ENCODE assay signal across 8 mouse cellular contexts in genomic region chr10:94687801-94688419, GRCm38 (mm10). TPM values are rescaled to one million over a fixed set of nuclear protein-coding genes. Genes with fewer than 3 reads are reported as not detected.
A peak's percentile ranks its signal among the peaks of the same experiment; 100 is the strongest.
DNase-seq lines count a peak whose midpoint lies in the region; ATAC-seq lines count a peak whose summit lies in the region.

No protein-coding gene starts in this region.

- no peaks in the 10 kb centered on the region for H3K27me3 ChIP-seq in lung, embryonic 16.5 days (ENCODE audit: control insufficient read depth, insufficient read depth, low read depth, low read length)
- no peaks in the 10 kb centered on the region for H3K27me3 ChIP-seq in forebrain, embryonic 13.5 days
- H3K27me3 ChIP-seq in midbrain, embryonic 15.5 days (replicated peaks): no peaks in the 10 kb centered on the region

- peak overlapping the region; percentile 94 for H3K27ac ChIP-seq in lung, embryonic 16.5 days (ENCODE audit: low read length)
- H3K27ac ChIP-seq in forebrain, embryonic 13.5 days: peak overlapping the region; percentile 87
- H3K27ac ChIP-seq in midbrain, embryonic 15.5 days: peak overlapping the region; percentile 93

- 1% methylated on average over 20 of the region's 20 CpGs for WGBS in lung, embryonic 16.5 days
- 2% methylated on average over 20 of the region's 20 CpGs for WGBS in forebrain, embryonic 13.5 days
- WGBS in midbrain, embryonic 15.5 days: 2% methylated on average over 20 of the region's 20 CpGs

- H3K9ac ChIP-seq in lung, embryonic 16.5 days (ENCODE audit: low read length): peak overlapping the region; percentile 98
- peak overlapping the region; percentile 95 for H3K9ac ChIP-seq in forebrain, embryonic 13.5 days
- peak overlapping the region; percentile 87 for H3K9ac ChIP-seq in midbrain, embryonic 15.5 days

- peak overlapping the region; percentile 99 for H3K4me3 ChIP-seq in lung, embryonic 16.5 days (ENCODE audit: low read length)
- peak overlapping the region; percentile 93 for H3K4me3 ChIP-seq in forebrain, embryonic 13.5 days
- peak overlapping the region; percentile 92 for H3K4me3 ChIP-seq in midbrain, embryonic 15.5 days

- peak; percentile 76 for DNase-seq in adrenal gland, postnatal 10 days
- no peak for DNase-seq in adrenal gland, postnatal 4 days (ENCODE audit: low spot score in 2 of 2)
- DNase-seq in lung, postnatal 4 days: no peak
- peak; percentile 25 to 56 for DNase-seq in left cerebral cortex, adult 9 months (ENCODE audit: low spot score in 2 of 2)
- no peak for DNase-seq in urinary bladder, postnatal 14 days (ENCODE audit: low spot score)

- H3K9me3 ChIP-seq in lung, embryonic 16.5 days (ENCODE audit: control insufficient read depth, low read length): no peaks in the 10 kb centered on the region
- H3K9me3 ChIP-seq in forebrain, embryonic 13.5 days (replicated peaks): no peaks in the 10 kb centered on the region
- H3K9me3 ChIP-seq in midbrain, embryonic 15.5 days: no peaks in the 10 kb centered on the region

- H3K36me3 ChIP-seq in lung, embryonic 16.5 days (ENCODE audit: control insufficient read depth, insufficient read depth, low read length): no peaks in the 10 kb centered on the region
- H3K36me3 ChIP-seq in forebrain, embryonic 13.5 days (ENCODE audit: poor library complexity, severe bottlenecking): 0 out of 2 replicates have a peak, but pooled peaks cover 2% of the 10 kb centered on the region
- no peaks in the 10 kb centered on the region for H3K36me3 ChIP-seq in midbrain, embryonic 15.5 days (replicated peaks)

- peak overlapping the region; percentile 74 for H3K4me2 ChIP-seq in lung, embryonic 16.5 days (ENCODE audit: low read depth, low read length)
- peak overlapping the region; percentile 86 for H3K4me2 ChIP-seq in forebrain, embryonic 13.5 days
- peak overlapping the region; percentile 76 for H3K4me2 ChIP-seq in midbrain, embryonic 15.5 days

- H3K4me1 ChIP-seq in lung, embryonic 16.5 days (replicated peaks; ENCODE audit: control insufficient read depth, insufficient read depth, low read length): peaks cover 7% of the 10 kb centered on the region
- H3K4me1 ChIP-seq in forebrain, embryonic 13.5 days: peaks cover 19% of the 10 kb centered on the region
- H3K4me1 ChIP-seq in midbrain, embryonic 15.5 days: peaks cover 19% of the 10 kb centered on the region

- ATAC-seq in lung, embryonic 16.5 days (ENCODE audit: low read depth): peak; percentile 76
- ATAC-seq in forebrain, embryonic 13.5 days: peak; percentile 83
- ATAC-seq in midbrain, embryonic 15.5 days (replicated peaks): peak; percentile 85

RNA-seq across cellular contexts. Expression of gene Cep83, which starts 0.5 kb away (rescaled TPM):
- total RNA-seq in adrenal gland, postnatal 10 days (2021): 10 to 100 TPM; 10.9 to 13.5 TPM
- 10 to 100 TPM; 14.9 to 16.7 TPM for total RNA-seq in adrenal gland, postnatal 4 days (2021)
- polyA plus RNA-seq in lung, embryonic 16.5 days (2015; fragmentation: Nextera tagmentation; extraction: Ambion mirVana): 20.3 and 20.9 TPM in 2 replicates
- 21.9 and 23.8 TPM in 2 replicates for polyA plus RNA-seq in forebrain, embryonic 13.5 days (2015; fragmentation: Nextera tagmentation; extraction: Ambion mirVana)
- polyA plus RNA-seq in midbrain, embryonic 15.5 days (2015; fragmentation: Nextera tagmentation; extraction: Ambion mirVana): 17.0 and 18.1 TPM in 2 replicates

Comparison
In these comparisons a context has a peak if more than half of its experiments do, and no peak if none do; other contexts are left out.
1. DNase-seq: peak in adrenal gland, postnatal 10 days (single experiment) and left cerebral cortex, adult 9 months (2 of 2); none in adrenal gland, postnatal 4 days (0 of 2), lung, postnatal 4 days (0 of 2) and urinary bladder, postnatal 14 days (single experiment).
2. Peak in every context shown above with its lines, with median percentiles within 50 percentile points of each other: ATAC-seq, H3K27ac ChIP-seq, H3K4me2 ChIP-seq, H3K4me3 ChIP-seq and H3K9ac ChIP-seq.